Mouse (Mus musculus) liver, adult 2 months (tissue): ENCODE data around the gene Itgb3. TPM values are rescaled to one million over a fixed set of nuclear protein-coding genes. Genes with fewer than 3 reads are reported as not detected.
A peak's percentile ranks its signal among the peaks of the same experiment; 100 is the strongest.

Experiments
- DNase-seq: peaks from one replicate; pipeline ENCODE4 v3.0.0-alpha.2; 2011; ENCODE audit warnings: low read depth, low spot score; ENCODE audit errors: extremely low read depth
- H3K27ac ChIP-seq: fragments of 200-500 bp; replicated peaks from 2 replicates; pipeline ENCODE4 v1.5.1; 2012; ENCODE audit warnings: low read depth, mild to moderate bottlenecking, control low read depth, inconsistent platforms, low read length; ENCODE audit not compliant: insufficient read depth
- H3K27me3 ChIP-seq: fragments of 200-500 bp; 2 replicates; pipeline ENCODE4 v1.6.1; 2012; ENCODE audit warnings: mild to moderate bottlenecking, moderate library complexity, low read length, inconsistent platforms; ENCODE audit not compliant: control insufficient read depth, insufficient read depth
- H3K36me3 ChIP-seq: fragments of 200-500 bp; 2 replicates; pipeline ENCODE4 v1.6.1; 2012; ENCODE audit warnings: low read length, inconsistent platforms; ENCODE audit not compliant: control insufficient read depth, insufficient read depth
- H3K4me1 ChIP-seq: fragments of 200-500 bp; 2 replicates; pipeline ENCODE4 v1.6.1; 2011; ENCODE audit warnings: low read length; ENCODE audit not compliant: control insufficient read depth, insufficient read depth
- H3K4me3 ChIP-seq: fragments of 200-500 bp; 2 replicates; pipeline ENCODE4 v1.5.1; 2011; ENCODE audit warnings: low read depth, mild to moderate bottlenecking, control low read depth, low read length, moderate library complexity; ENCODE audit not compliant: insufficient read depth
- H3K79me2 ChIP-seq: fragments of 200-500 bp; 2 replicates; pipeline ENCODE4 v1.6.1; 2012; ENCODE audit warnings: inconsistent platforms, mild to moderate bottlenecking, low read length, moderate library complexity; ENCODE audit not compliant: control insufficient read depth, insufficient read depth
- H3K9ac ChIP-seq: fragments of 200-500 bp; 2 replicates; pipeline ENCODE4 v1.6.1; 2012; ENCODE audit warnings: low read depth, mild to moderate bottlenecking, control low read depth, inconsistent platforms, low read length
- CTCF ChIP-seq: fragments of 200-500 bp; IDR thresholded peaks from 2 replicates; pipeline ENCODE4 v1.5.1; 2011; ENCODE audit warnings: low read depth, low read length, control low read depth
- POLR2A ChIP-seq: fragments of 200-500 bp; IDR thresholded peaks from 2 replicates; pipeline ENCODE4 v1.6.1; 2011; ENCODE audit warnings: low read length, control low read depth; ENCODE audit not compliant: insufficient read depth; ENCODE audit errors: extremely low read depth
- WGBS: fragments of 180-500 bp; shearing (Covaris S2); methylation state at CpG from one replicate; pipeline ENCODE4 v1.1.7; 2018; 5-methylcytosine and 5-hydroxymethylcytosine counted together
- polyA plus RNA-seq: library from polyadenylated mRNA; depleted of rRNA; stranded (reverse); fragments of >200 nt; gene quantifications from 2 replicates; pipeline ENCODE4 v1.2.3, GENCODE M21; 2012
- total RNA-seq: library from RNA; depleted of rRNA; stranded (reverse); fragments of >200 nt; gene quantifications from 2 replicates; pipeline ENCODE4 v1.2.3, GENCODE M21; 2014

Itgb3 gene
- total and polyA plus RNA-seq, 2 experiments: 1.5 to 2.1 TPM

- Histone ChIP-seq H3K9ac (no peak overlapping the region), H3K27me3 (no peaks in the 10 kb centered on the region), H3K36me3 (no peaks in the 10 kb centered on the region), H3K4me1 (0 out of 2 replicates have a peak, but pooled peaks cover 2% of the 10 kb centered on the region), H3K27ac (no peak overlapping the region), H3K4me3 (no peak overlapping the region), H3K79me2 (no peaks in the 10 kb centered on the region)
- TF ChIP-seq CTCF: no peak
- TF ChIP-seq POLR2A: no peak
- no peak for DNase-seq
Measured at GRCm38 (mm10) chr11:104626635-104627034, 18.8 kb downstream of the Itgb3 start.

DNA sequence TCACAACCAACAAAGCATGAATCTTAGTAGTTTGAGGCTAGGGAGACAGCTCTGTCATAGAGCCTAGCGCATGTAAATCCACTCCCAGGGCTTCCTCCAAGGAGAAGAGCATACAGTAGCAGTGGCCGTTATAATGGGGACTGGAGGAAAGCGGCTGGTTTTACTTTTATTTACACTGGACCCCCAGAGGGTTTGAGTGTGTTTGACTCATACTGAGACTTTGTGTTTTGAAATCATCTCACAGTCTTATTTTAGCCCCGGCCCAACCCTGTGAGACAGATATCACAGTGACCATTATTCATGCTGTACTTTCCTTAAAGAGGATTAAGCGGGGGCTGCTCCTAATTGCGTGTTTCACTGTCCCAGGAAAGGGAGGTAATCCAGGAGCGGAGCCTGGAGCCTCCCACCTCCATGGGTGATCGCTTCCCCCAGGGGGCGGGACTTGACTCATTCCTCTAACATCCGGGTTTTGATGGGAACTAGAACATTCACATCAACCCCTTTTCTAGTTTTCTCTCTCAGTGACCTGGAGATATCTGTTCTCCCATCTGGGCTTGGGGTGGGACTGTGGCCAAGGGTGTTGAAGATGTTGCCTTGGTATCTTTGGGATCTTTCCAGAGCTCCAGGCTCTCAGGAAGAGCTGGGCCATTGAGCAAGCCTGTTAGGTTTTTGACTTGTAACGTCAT, 20.0 kb downstream of the Itgb3 start:
- DNase-seq: no peak
- Histone ChIP-seq H3K4me3 (no peak overlapping the region), H3K4me1 (0 out of 2 replicates have a peak, but pooled peaks cover 2% of the 10 kb centered on the region)

DNA sequence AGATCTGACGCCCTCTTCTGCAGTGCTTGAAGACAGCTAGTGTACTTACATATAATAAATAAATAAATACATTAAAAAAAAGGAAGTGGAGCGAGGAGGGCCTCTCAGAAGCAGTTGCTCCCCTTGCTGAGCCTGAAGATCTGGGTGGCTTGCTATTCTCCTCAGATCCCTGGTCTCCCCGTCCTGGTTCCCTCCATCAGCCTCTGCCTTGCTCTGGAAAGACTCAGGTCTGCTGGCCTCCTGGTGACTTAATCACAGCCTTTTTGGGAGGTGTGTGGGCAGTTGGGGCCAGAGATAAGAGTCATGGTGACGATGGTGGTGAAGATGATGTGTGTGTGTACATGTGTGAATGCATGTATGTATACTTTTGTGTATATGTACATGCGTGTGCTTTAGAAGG, 20.8 kb downstream of the Itgb3 start:
- Histone ChIP-seq H3K9ac (no peak overlapping the region), H3K27me3 (no peaks in the 10 kb centered on the region), H3K4me3 (no peak overlapping the region), H3K79me2 (no peaks in the 10 kb centered on the region), H3K36me3 (no peaks in the 10 kb centered on the region), H3K27ac (no peak overlapping the region), H3K4me1 (0 out of 2 replicates have a peak, but pooled peaks cover 2% of the 10 kb centered on the region)
- WGBS: 86% methylated on average over 5 of the region's 5 CpGs
- DNase-seq: no peak
- no peak for TF ChIP-seq CTCF
- TF ChIP-seq POLR2A: no peak

More for the DNA sequence above, 20.0 kb downstream of the Itgb3 start:
- 65% methylated on average over 11 of the region's 11 CpGs for WGBS
- H3K9ac ChIP-seq: no peak overlapping the region
- no peak for TF ChIP-seq CTCF
- no peak for TF ChIP-seq POLR2A
- H3K79me2 ChIP-seq: no peaks in the 10 kb centered on the region
- no peaks in the 10 kb centered on the region for H3K27me3 ChIP-seq
- no peak overlapping the region for H3K27ac ChIP-seq
- H3K36me3 ChIP-seq: no peaks in the 10 kb centered on the region

DNA sequence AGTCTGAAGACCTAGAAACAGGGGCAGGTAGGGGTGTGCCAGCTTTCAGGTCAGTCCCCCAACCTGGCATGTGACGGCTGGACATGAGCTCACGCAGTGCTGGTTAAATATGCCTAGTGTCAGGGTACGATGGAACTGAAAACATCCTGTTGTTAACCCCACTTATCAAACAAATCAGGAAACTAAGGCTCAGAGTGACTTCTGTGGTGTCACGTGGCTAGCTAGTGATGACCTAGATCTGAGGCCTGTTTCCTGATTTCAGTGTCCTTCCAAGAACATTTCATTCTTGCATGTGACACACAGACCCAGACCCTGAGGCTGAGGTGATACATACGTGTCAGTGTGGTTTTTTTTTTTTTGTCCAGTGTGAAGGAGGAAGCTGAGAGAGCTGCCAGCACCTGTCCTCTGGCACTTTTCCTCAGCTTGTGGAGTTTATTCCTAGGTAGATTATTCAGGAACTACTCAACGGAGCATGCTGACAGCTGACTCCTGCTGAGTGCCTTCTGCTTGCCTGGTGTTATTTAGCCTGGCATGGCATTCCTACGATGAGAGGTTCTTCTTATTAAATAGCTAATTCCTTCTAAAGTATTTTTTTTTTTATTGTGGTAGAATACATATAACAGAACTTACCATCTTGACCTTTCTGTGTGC, 22.5 kb downstream of the Itgb3 start:
- peak; percentile 18 for DNase-seq
- no peaks in the 10 kb centered on the region for H3K36me3 ChIP-seq
- no peaks in the 10 kb centered on the region for H3K4me1 ChIP-seq
- no peaks in the 10 kb centered on the region for H3K27me3 ChIP-seq
- TF ChIP-seq CTCF (no peak), POLR2A (no peak)
- WGBS: 63% methylated on average over 7 of the region's 7 CpGs
- H3K79me2 ChIP-seq: no peaks in the 10 kb centered on the region
- H3K27ac ChIP-seq: no peak overlapping the region
- no peak overlapping the region for H3K9ac ChIP-seq
- no peak overlapping the region for H3K4me3 ChIP-seq

- Histone ChIP-seq H3K27ac (no peak overlapping the region), H3K27me3 (no peaks in the 10 kb centered on the region), H3K4me1 (no peaks in the 10 kb centered on the region), H3K79me2 (no peaks in the 10 kb centered on the region), H3K36me3 (no peaks in the 10 kb centered on the region), H3K4me3 (no peak overlapping the region), H3K9ac (no peak overlapping the region)
- WGBS: 87% methylated on average over 1 of the region's 1 CpGs
- TF ChIP-seq CTCF: no peak
- no peak for TF ChIP-seq POLR2A
- no peak for DNase-seq
Measured at GRCm38 (mm10) chr11:104631306-104631705, 23.5 kb downstream of the Itgb3 start.

- no peaks in the 10 kb centered on the region for H3K4me1 ChIP-seq
- no peaks in the 10 kb centered on the region for H3K79me2 ChIP-seq
- H3K36me3 ChIP-seq: no peaks in the 10 kb centered on the region
- no peak overlapping the region for H3K4me3 ChIP-seq
- no peak for DNase-seq
- WGBS: 93% methylated on average over 14 of the region's 14 CpGs
- H3K9ac ChIP-seq: no peak overlapping the region
- H3K27me3 ChIP-seq: no peaks in the 10 kb centered on the region
- no peak overlapping the region for H3K27ac ChIP-seq
- TF ChIP-seq CTCF (no peak), POLR2A (no peak)
Measured at GRCm38 (mm10) chr11:104637010-104637409, 29.2 kb downstream of the Itgb3 start.
